Comparison of ENCODE assay signal across 1 mouse cellular context in the genomic region with DNA sequence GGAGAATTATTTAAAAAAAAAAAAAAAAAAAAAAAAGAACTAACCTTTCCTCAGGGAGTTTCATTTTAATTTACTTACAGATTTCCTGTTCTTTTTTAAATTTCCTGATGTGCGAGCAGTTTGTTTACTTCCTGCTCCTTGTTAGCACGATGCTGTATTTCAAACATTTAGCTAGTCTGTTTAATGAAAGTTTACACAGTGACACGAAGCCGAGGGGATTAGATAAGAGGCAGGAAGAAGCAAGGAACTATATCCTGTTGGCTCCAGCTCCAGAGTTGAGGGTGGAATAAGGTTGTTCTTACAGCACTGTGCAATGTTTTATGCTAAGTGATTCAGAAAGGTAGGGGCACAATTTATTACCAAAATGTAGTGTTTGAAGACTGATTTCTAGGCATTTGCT.
TF ChIP-seq lines count a peak whose summit lies in the region.

No protein-coding gene starts in this region.

TF ChIP-seq in MEL, 35 proteins besides CTCF, POLR2A, EP300 and RAD21:
- TF ChIP-seq E2F4 (IDR thresholded peaks at IDR 0.05; ENCODE audit: borderline replicate concordance, low read depth, low read length) (no peak), POLR2AphosphoS2 (IDR thresholded peaks at IDR 0.05; ENCODE audit: low read length) (no peak), GATA1 (IDR thresholded peaks at IDR 0.05; ENCODE audit: low read depth, low read length) (peak; percentile 48), BHLHE40 (IDR thresholded peaks at IDR 0.05; ENCODE audit: borderline replicate concordance, low read depth, low read length) (no peak), MEF2A (IDR thresholded peaks at IDR 0.05; ENCODE audit: extremely low read depth, insufficient replicate concordance, low read depth, low read length, poor library complexity, severe bottlenecking) (no peak), CHD1 (IDR thresholded peaks at IDR 0.05; ENCODE audit: low read depth, low read length) (no peak), KAT2A (conservative IDR thresholded peaks at IDR 0.05; ENCODE audit: low read depth, low read length) (no peak), GABPA (IDR thresholded peaks at IDR 0.05; ENCODE audit: low read depth, low read length) (no peak), SIN3A (IDR thresholded peaks at IDR 0.05; ENCODE audit: low read length) (no peak; the same call in 1 of the 2 replicates), MXI1 (IDR thresholded peaks at IDR 0.05; ENCODE audit: low read depth, low read length) (0 out of 2 replicates have a peak, but pooled peaks have one; percentile 19), TCF12 (IDR thresholded peaks at IDR 0.05; ENCODE audit: low read depth, low read length) (no peak), ZNF384 (IDR thresholded peaks at IDR 0.05; ENCODE audit: low read depth, low read length) (0 out of 2 replicates have a peak, but pooled peaks have one; percentile 22), USF1 (IDR thresholded peaks at IDR 0.05; ENCODE audit: low read depth, low read length) (no peak), MAFK (IDR thresholded peaks at IDR 0.05; ENCODE audit: borderline replicate concordance, low read depth, low read length) (no peak)
